Comparison of ENCODE assay signal across 25 mouse cellular contexts in genomic region chr6:126095041-126095440, GRCm38 (mm10).
DNase-seq lines count a peak whose midpoint lies in the region; ATAC-seq and TF ChIP-seq lines count a peak whose summit lies in the region.
"Had no signal": no experiment of that assay in that cellular context is flagged by ENCODE, and none has a peak within 500 bp of the region (broad histone marks: within the 10 kb centered on the region; RNA-seq: fewer than 3 reads in every experiment).

No protein-coding gene starts in this region.

- H3K4me1 ChIP-seq in heart, embryonic 10.5 days: peaks cover 33% of the 10 kb centered on the region
- peaks cover 18 to 21% of the 10 kb centered on the region in 2 experiments for H3K4me1 ChIP-seq in heart, embryonic 14.5 days (ENCODE audit: control insufficient read depth in 2 of 2, insufficient read depth in 2 of 2, low read length in 2 of 2)
- H3K4me1 ChIP-seq: hindbrain, embryonic 10.5 days; hindbrain, embryonic 13.5 days had no signal

- WGBS in heart, embryonic 10.5 days: 83% methylated on average over 6 of the region's 6 CpGs
- 73% methylated on average over 6 of the region's 6 CpGs for WGBS in heart, embryonic 14.5 days

- 0 out of 2 replicates have a peak overlapping the region, but pooled peaks have one; percentile 1 for H3K9ac ChIP-seq in heart, embryonic 14.5 days (ENCODE audit: low read length)
- H3K9ac ChIP-seq: embryonic facial prominence, embryonic 12.5 days; embryonic facial prominence, embryonic 15.5 days; forebrain, postnatal 0 days; hindbrain, embryonic 13.5 days; intestine, embryonic 15.5 days had no signal

- H3K27ac ChIP-seq in heart, embryonic 10.5 days: peak overlapping the region; percentile 80; the same call in 1 of the 2 replicates
- H3K27ac ChIP-seq in heart, embryonic 14.5 days (replicated peaks in 1 of 2; ENCODE audit: control insufficient read depth in 1 of 2, insufficient read depth in 1 of 2, low read depth in 2 of 2, low read length in 2 of 2): peak overlapping the region in 1 of 2 experiments; percentile 88; a peak in 2 of 4 replicates
- peak overlapping the region; percentile 69; the same call in 1 of the 2 replicates for H3K27ac ChIP-seq in layer of hippocampus, adult 2 months
- H3K27ac ChIP-seq: embryonic facial prominence, embryonic 12.5 days; embryonic facial prominence, embryonic 15.5 days; gastrocnemius, adult 2 months; hindbrain, embryonic 10.5 days; hindbrain, embryonic 13.5 days; intestine, embryonic 15.5 days had no signal

- no peaks in the 10 kb centered on the region for H3K27me3 ChIP-seq in heart, embryonic 10.5 days (ENCODE audit: insufficient read depth, poor library complexity, severe bottlenecking)
- no peaks in the 10 kb centered on the region for H3K27me3 ChIP-seq in heart, embryonic 14.5 days (ENCODE audit: control insufficient read depth, insufficient read depth, low read length)
- H3K27me3 ChIP-seq: embryonic facial prominence, embryonic 12.5 days; embryonic facial prominence, embryonic 15.5 days; hindbrain, embryonic 13.5 days; intestine, embryonic 15.5 days had no signal

- no peak for DNase-seq in heart, embryonic 10.5 days (ENCODE audit: low spot score)
- no peak for DNase-seq in heart, adult 9 months (ENCODE audit: low spot score in 2 of 2)
- no peak for DNase-seq in heart, postnatal 36 days
- no peak for DNase-seq in layer of hippocampus, adult 2 months (ENCODE audit: low spot score in 2 of 2)
- DNase-seq in layer of hippocampus, postnatal 10 days (ENCODE audit: low spot score in 2 of 2): no peak
- DNase-seq: adrenal gland, adult 2 months; adrenal gland, postnatal 14 days; cerebellum, adult 11 months; cerebellum, adult 2 months; cerebellum, adult 9-11 months; cerebellum, postnatal 25 days; forebrain, postnatal 0 days; gastrocnemius, adult 2 months; gastrocnemius, postnatal 14 days; kidney, adult 11 months; kidney, adult 8-10 months had no signal

- peaks cover 3% of the 10 kb centered on the region; the same call in 1 of the 2 replicates for H3K36me3 ChIP-seq in heart, embryonic 10.5 days
- H3K36me3 ChIP-seq in heart, embryonic 14.5 days (ENCODE audit: control insufficient read depth, insufficient read depth, low read length): no peaks in the 10 kb centered on the region
- H3K36me3 ChIP-seq: hindbrain, embryonic 10.5 days; hindbrain, embryonic 13.5 days; intestine, embryonic 15.5 days had no signal

- H3K4me3 ChIP-seq in heart, embryonic 10.5 days: no peak overlapping the region
- H3K4me3 ChIP-seq in heart, embryonic 14.5 days (ENCODE audit: control insufficient read depth in 1 of 2, insufficient read depth in 1 of 2, low read depth in 1 of 2, low read length in 2 of 2): no peak overlapping the region
- no peak overlapping the region for H3K4me3 ChIP-seq in layer of hippocampus, adult 2 months
- H3K4me3 ChIP-seq: embryonic facial prominence, embryonic 12.5 days; embryonic facial prominence, embryonic 15.5 days; gastrocnemius, adult 2 months; hindbrain, embryonic 10.5 days; hindbrain, embryonic 13.5 days; intestine, embryonic 15.5 days had no signal

- no peak for ATAC-seq in heart, embryonic 14.5 days (ENCODE audit: insufficient number of reproducible peaks, insufficient read depth, low FRiP score, low read depth)
- ATAC-seq: CD4-positive, CD25-positive, alpha-beta regulatory T cell, adult 4 months; forebrain, embryonic 14.5 days; forebrain, postnatal 0 days; hindbrain, embryonic 16.5 days; intestine, embryonic 15.5 days had no signal

- no peak for TF ChIP-seq CTCF in layer of hippocampus, adult 2 months (conservative IDR thresholded peaks at IDR 0.05)

- H3K9me3 ChIP-seq in heart, embryonic 10.5 days: no peaks in the 10 kb centered on the region
- no peaks in the 10 kb centered on the region for H3K9me3 ChIP-seq in heart, embryonic 14.5 days (ENCODE audit: control insufficient read depth, low read length)
- H3K9me3 ChIP-seq: embryonic facial prominence, embryonic 12.5 days; embryonic facial prominence, embryonic 15.5 days; hindbrain, embryonic 10.5 days; hindbrain, embryonic 13.5 days; intestine, embryonic 15.5 days had no signal

- intact Hi-C loops in heart, postnatal 36 days (cut with DNase I): no loop called here

- no peak overlapping the region for H3K4me2 ChIP-seq in heart, embryonic 14.5 days (ENCODE audit: low read length)
- H3K4me2 ChIP-seq: embryonic facial prominence, embryonic 12.5 days; embryonic facial prominence, embryonic 15.5 days; hindbrain, embryonic 13.5 days; intestine, embryonic 15.5 days had no signal
